Mouse (Mus musculus): ENCODE measurements around the gene Cbs. TPM values are rescaled to one million over a fixed set of nuclear protein-coding genes. Genes with fewer than 3 reads are reported as not detected.

Gene Cbs
- total and polyA plus RNA-seq, 3 experiments, result 1.2 to 1.9 (median 1.4) TPM

DNA sequence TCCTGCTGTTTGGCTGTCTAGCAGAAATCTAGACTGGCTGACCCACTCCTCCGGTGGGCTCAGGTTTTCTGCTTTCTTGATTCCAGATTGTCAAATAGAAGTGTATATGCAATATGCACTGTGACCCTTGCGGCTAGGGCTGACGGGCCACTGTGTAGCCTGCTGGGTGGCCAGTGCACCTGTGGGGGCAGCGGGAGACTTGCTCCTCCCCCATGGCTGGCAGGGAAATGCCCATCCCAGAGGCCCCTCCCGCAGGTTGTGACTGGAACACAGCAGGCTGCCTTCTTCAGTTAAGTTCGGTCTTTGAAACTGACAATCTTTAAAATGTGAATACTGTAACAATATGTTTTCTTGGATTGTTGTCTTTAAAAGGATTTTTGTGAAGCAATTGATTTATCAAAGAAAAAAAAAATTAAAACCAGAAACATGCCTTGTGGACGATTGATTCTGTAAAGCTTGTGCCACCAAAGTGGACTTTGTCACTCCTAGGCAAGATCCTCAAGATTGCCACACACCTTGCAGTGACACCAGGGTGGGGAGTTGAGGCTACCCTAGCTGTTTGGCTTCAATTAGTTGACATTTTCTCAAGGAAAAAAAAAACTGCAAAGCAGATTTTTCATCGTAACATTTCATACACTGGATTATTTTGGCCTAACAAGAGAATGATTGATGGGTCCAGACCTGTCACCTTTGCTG lies 29.6 kb downstream of the Cbs start:
- TF ChIP-seq ZNF384 (IDR thresholded peaks at IDR 0.05; ENCODE audit: low read depth, low read length), result no peak
- no peak for TF ChIP-seq MAFK (IDR thresholded peaks at IDR 0.05; ENCODE audit: insufficient replicate concordance, low read length)
- no peak for TF ChIP-seq CHD2 (IDR thresholded peaks at IDR 0.05; ENCODE audit: low read length)
- TF ChIP-seq ZKSCAN1 (IDR thresholded peaks at IDR 0.05; ENCODE audit: borderline replicate concordance, low read depth, low read length), result no peak
- TF ChIP-seq TCF12 (IDR thresholded peaks at IDR 0.05; ENCODE audit: low read depth, low read length), result no peak
- TF ChIP-seq PAX5 (IDR thresholded peaks at IDR 0.05; ENCODE audit: low read length), result no peak
- TF ChIP-seq USF1 (IDR thresholded peaks at IDR 0.05; ENCODE audit: low read depth, low read length), result no peak
- TF ChIP-seq NRF1 (IDR thresholded peaks at IDR 0.05; ENCODE audit: low read depth, low read length), result no peak
- TF ChIP-seq POLR2A (IDR thresholded peaks at IDR 0.05; ENCODE audit: low read depth, low read length), result no peak
- no peak for TF ChIP-seq JUND (conservative IDR thresholded peaks at IDR 0.05; ENCODE audit: low read depth, low read length)
- in situ Hi-C loops (cut with MboI; ENCODE audit: low pct_ligation_motif_present, low pct_unique_long_range_greater_than_20kb, low sequenced_read_pairs) (no loop called here), dilution Hi-C loops (cut with MboI; ENCODE audit: extremely low pct_ligation_motif_present, extremely low pct_unique_long_range_greater_than_20kb, low sequenced_read_pairs) (no loop called here)
- no peak for DNase-seq (ENCODE audit: extremely low read depth)
- Histone ChIP-seq H3K4me1 (ENCODE audit: control insufficient read depth in 1 of 2, insufficient read depth in 2 of 2) (no peaks in the 10 kb centered on the region), H3K4me3 (replicated peaks in 1 of 3; ENCODE audit: low read depth in 2 of 3, low read length in 2 of 3, poor library complexity in 1 of 3) (no peak overlapping the region), H3K27me3 (replicated peaks) (no peaks in the 10 kb centered on the region), H3K27ac (ENCODE audit: insufficient read depth, low read depth) (no peak overlapping the region), H3K79me2 (replicated peaks; ENCODE audit: control insufficient read depth, extremely low read depth, insufficient read depth, poor library complexity, severe bottlenecking) (no peaks in the 10 kb centered on the region), H3K9ac (ENCODE audit: insufficient read depth, low read depth) (no peak overlapping the region), H3K36me3 (replicated peaks in 1 of 2; ENCODE audit: control insufficient read depth in 1 of 2, insufficient read depth in 1 of 2, low read length in 1 of 2) (peaks cover 21 to 51% of the 10 kb centered on the region in 2 experiments), H3K9me3 (replicated peaks; ENCODE audit: low read length) (no peaks in the 10 kb centered on the region), H3K4me2 (ENCODE audit: insufficient read depth, low read depth, poor library complexity, severe bottlenecking) (no peak overlapping the region)

DNA sequence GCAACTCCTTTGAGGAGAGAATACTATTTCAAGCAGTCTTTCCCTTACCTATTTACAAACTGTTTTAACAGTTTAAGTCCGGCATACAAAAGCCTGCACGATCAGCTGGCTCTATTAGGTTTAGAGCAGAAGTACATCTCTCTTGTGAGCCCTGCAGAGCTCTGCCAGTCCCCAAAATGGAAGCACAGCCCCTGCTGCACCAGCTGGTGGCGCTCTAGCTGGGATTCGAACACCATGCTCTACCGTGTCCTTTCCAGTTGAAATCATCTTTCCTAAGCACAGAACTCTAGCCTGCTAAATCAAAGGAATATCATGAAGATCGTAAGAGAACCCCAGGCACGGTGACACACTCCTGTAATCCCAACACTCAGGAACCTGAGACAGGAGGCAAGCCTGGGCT lies 30.6 kb downstream of the Cbs start:
- H3K27me3 ChIP-seq (replicated peaks), result no peaks in the 10 kb centered on the region
- peaks cover 24 to 59% of the 10 kb centered on the region in 2 experiments for H3K36me3 ChIP-seq (replicated peaks in 1 of 2; ENCODE audit: control insufficient read depth in 1 of 2, insufficient read depth in 1 of 2, low read length in 1 of 2)
- in situ Hi-C loops (cut with MboI; ENCODE audit: low pct_ligation_motif_present, low pct_unique_long_range_greater_than_20kb, low sequenced_read_pairs), result no loop called here
- no peaks in the 10 kb centered on the region for H3K4me1 ChIP-seq (ENCODE audit: control insufficient read depth in 1 of 2, insufficient read depth in 2 of 2)
- no peak overlapping the region for H3K4me3 ChIP-seq (replicated peaks in 1 of 3; ENCODE audit: low read depth in 2 of 3, low read length in 2 of 3, poor library complexity in 1 of 3)
- no peak for DNase-seq (ENCODE audit: extremely low read depth)
- no peak overlapping the region for H3K9ac ChIP-seq (ENCODE audit: insufficient read depth, low read depth)
- H3K9me3 ChIP-seq (replicated peaks; ENCODE audit: low read length), result no peaks in the 10 kb centered on the region
- no peak overlapping the region for H3K4me2 ChIP-seq (ENCODE audit: insufficient read depth, low read depth, poor library complexity, severe bottlenecking)
- no peaks in the 10 kb centered on the region for H3K79me2 ChIP-seq (replicated peaks; ENCODE audit: control insufficient read depth, extremely low read depth, insufficient read depth, poor library complexity, severe bottlenecking)
- H3K27ac ChIP-seq (ENCODE audit: insufficient read depth, low read depth), result no peak overlapping the region
- dilution Hi-C loops (cut with MboI; ENCODE audit: extremely low pct_ligation_motif_present, extremely low pct_unique_long_range_greater_than_20kb, low sequenced_read_pairs), result no loop called here
- TF ChIP-seq MEF2A (IDR thresholded peaks at IDR 0.05; ENCODE audit: borderline replicate concordance, low read depth, low read length) (no peak), SMC3 (IDR thresholded peaks at IDR 0.05; ENCODE audit: low read depth, low read length) (peak; percentile 19; the same call in 1 of the 2 replicates), USF1 (IDR thresholded peaks at IDR 0.05; ENCODE audit: low read depth, low read length) (no peak), CTCF (conservative IDR thresholded peaks at IDR 0.05 in 1 of 2, IDR thresholded peaks at IDR 0.05 in 1 of 2; ENCODE audit: low read depth in 2 of 2, low read length in 2 of 2) (peak in 1 of 2 experiments; percentile 42; a peak in 2 of 4 replicates), SIN3A (IDR thresholded peaks at IDR 0.05; ENCODE audit: low read length) (no peak), NRF1 (IDR thresholded peaks at IDR 0.05; ENCODE audit: low read depth, low read length) (no peak)

Data from CH12.LX (cell line).